Mouse (Mus musculus) cerebellum, postnatal 4 days (tissue): ENCODE results near the gene Sorbs1.
A peak's percentile ranks its signal among the peaks of the same experiment; 100 is the strongest.

Experiments used
- DNase-seq, 2 experiments: peaks; one replicate each; pipeline ENCODE4 v3.0.0; 2022; ENCODE audit warnings: low spot score in 2 of 2, mixed read lengths in 1 of 2

Gene Sorbs1

GRCm38 (mm10) chr19:40436465-40437200 lies 76.9 kb downstream of the Sorbs1 start:
- no peak for DNase-seq

GRCm38 (mm10) chr19:40435797-40436196 lies 77.8 kb downstream of the Sorbs1 start:
- no peak for DNase-seq

GRCm38 (mm10) chr19:40435045-40435444 lies 78.5 kb downstream of the Sorbs1 start:
- no peak for DNase-seq

GRCm38 (mm10) chr19:40434042-40434869 lies 79.3 kb downstream of the Sorbs1 start:
- DNase-seq = no peak

GRCm38 (mm10) chr19:40433316-40433912 lies 80.2 kb downstream of the Sorbs1 start:
- DNase-seq = peak in 1 of 2 experiments; percentile 47

- no peak for DNase-seq
Observed at GRCm38 (mm10) chr19:40431969-40432368, 81.6 kb downstream of the Sorbs1 start.

GRCm38 (mm10) chr19:40429572-40429971 lies 84.0 kb downstream of the Sorbs1 start:
- DNase-seq = no peak

GRCm38 (mm10) chr19:40429169-40429568 lies 84.4 kb downstream of the Sorbs1 start:
- no peak for DNase-seq

- DNase-seq = no peak
Observed at GRCm38 (mm10) chr19:40426103-40426960, 87.2 kb downstream of the Sorbs1 start.

GRCm38 (mm10) chr19:40425326-40425725 lies 88.3 kb downstream of the Sorbs1 start:
- no peak for DNase-seq

- no peak for DNase-seq
Observed at GRCm38 (mm10) chr19:40421037-40421436, 92.5 kb downstream of the Sorbs1 start.

- DNase-seq = peak in 1 of 2 experiments; percentile 10
Observed at GRCm38 (mm10) chr19:40419315-40419714, 94.3 kb downstream of the Sorbs1 start.

- no peak for DNase-seq
Observed at GRCm38 (mm10) chr19:40417155-40417821, 96.3 kb downstream of the Sorbs1 start.

GRCm38 (mm10) chr19:40415725-40416124 lies 97.9 kb downstream of the Sorbs1 start:
- no peak for DNase-seq

GRCm38 (mm10) chr19:40414798-40415475 lies 98.6 kb downstream of the Sorbs1 start:
- DNase-seq = no peak

- no peak for DNase-seq
Observed at GRCm38 (mm10) chr19:40414386-40414785, 99.2 kb downstream of the Sorbs1 start.

- peak in 1 of 2 experiments; percentile 48 for DNase-seq
Observed at GRCm38 (mm10) chr19:40411379-40411813, 102.2 kb downstream of the Sorbs1 start.

- no peak for DNase-seq
Observed at GRCm38 (mm10) chr19:40410511-40410910, 103.1 kb downstream of the Sorbs1 start.

- DNase-seq = no peak
Observed at GRCm38 (mm10) chr19:40410109-40410508, 103.5 kb downstream of the Sorbs1 start.

GRCm38 (mm10) chr19:40409500-40410035 lies 104.0 kb downstream of the Sorbs1 start:
- no peak for DNase-seq
